Mouse (Mus musculus) embryonic facial prominence, embryonic 12.5 days (tissue): ENCODE data around the gene Fut11. TPM values are rescaled to one million over a fixed set of nuclear protein-coding genes. Genes with fewer than 3 reads are reported as not detected.

Experiments used
- ATAC-seq: fragments of 200-750 bp; cut with Nextera tagmentation; 2 replicates; pipeline ENCODE4 v1.8.0; 2017; ENCODE audit not compliant: insufficient number of reproducible peaks, insufficient read depth, low FRiP score, low TSS enrichment
- H3K27ac ChIP-seq: fragments of 300-500 bp; sonication (generic); 2 replicates; pipeline ENCODE4 v1.5.1; 2016; ENCODE audit warnings: mild to moderate bottlenecking
- H3K27me3 ChIP-seq: fragments of 300-500 bp; sonication (generic); 2 replicates; pipeline ENCODE4 v1.6.1; 2016; ENCODE audit warnings: mild to moderate bottlenecking, moderate library complexity
- H3K36me3 ChIP-seq: fragments of 300-500 bp; sonication (generic); 2 replicates; pipeline ENCODE4 v1.6.1; 2016; ENCODE audit warnings: mild to moderate bottlenecking
- H3K4me1 ChIP-seq: fragments of 300-500 bp; sonication (generic); 2 replicates; pipeline ENCODE4 v1.6.1; 2016
- H3K4me2 ChIP-seq: fragments of 300-500 bp; sonication (generic); replicated peaks from 2 replicates; pipeline ENCODE4 v1.6.1; 2016; ENCODE audit warnings: mild to moderate bottlenecking, moderate library complexity
- H3K4me3 ChIP-seq: fragments of 300-500 bp; sonication (generic); 2 replicates; pipeline ENCODE4 v1.5.1; 2016; ENCODE audit warnings: mild to moderate bottlenecking
- H3K9ac ChIP-seq: fragments of 300-500 bp; sonication (generic); 2 replicates; pipeline ENCODE4 v1.6.1; 2016; ENCODE audit warnings: mild to moderate bottlenecking, moderate library complexity
- H3K9me3 ChIP-seq: fragments of 300-500 bp; sonication (generic); 2 replicates; pipeline ENCODE4 v1.6.1; 2016; ENCODE audit warnings: mild to moderate bottlenecking, moderate library complexity
- WGBS: fragments of 180-500 bp; shearing (Covaris S2); methylation state at CpG from one replicate; pipeline ENCODE4 v1.1.7; 2016; 5-methylcytosine and 5-hydroxymethylcytosine counted together
- microRNA-seq: library from miRNA; unstranded; fragments of <30 nt; microRNA quantifications from one replicate; pipeline ENCODE4, GENCODE M21; 2017
- polyA plus RNA-seq: library from polyadenylated mRNA; unstranded; fragments of >200 nt; fragmentation: Nextera tagmentation; extraction: Ambion mirVana; gene quantifications from 2 replicates; pipeline ENCODE4 v1.2.1, GENCODE M21; 2016

Gene Fut11
- polyA plus RNA-seq, 1 experiment from 2014 or later: 29.3 TPM

- Histone ChIP-seq H3K27ac (0 out of 2 replicates have a peak overlapping the region, but pooled peaks have one; percentile 13), H3K9me3 (no peaks in the 10 kb centered on the region), H3K4me2 (no peak overlapping the region), H3K27me3 (no peaks in the 10 kb centered on the region), H3K36me3 (peaks cover 74% of the 10 kb centered on the region), H3K4me3 (no peak overlapping the region), H3K4me1 (peaks cover 3% of the 10 kb centered on the region), H3K9ac (no peak overlapping the region)
- no peak for ATAC-seq
- WGBS: 82% methylated on average over 9 of the region's 9 CpGs
These were observed 46.5 kb downstream of the Fut11 start for GRCm38 (mm10) chr14:20741301-20741700.

GRCm38 (mm10) chr14:20743614-20744013, 48.8 kb downstream of the Fut11 start:
- Histone ChIP-seq H3K27me3 (no peaks in the 10 kb centered on the region), H3K4me3 (no peak overlapping the region), H3K36me3 (peaks cover 73% of the 10 kb centered on the region), H3K4me1 (peaks cover 3% of the 10 kb centered on the region), H3K9ac (no peak overlapping the region), H3K4me2 (no peak overlapping the region), H3K27ac (no peak overlapping the region), H3K9me3 (no peaks in the 10 kb centered on the region)
- 82% methylated on average over 3 of the region's 3 CpGs for whole genome bisulfite sequencing
- ATAC-seq: no peak

- H3K4me3 ChIP-seq: no peak overlapping the region
- H3K27me3 ChIP-seq: no peaks in the 10 kb centered on the region
- no peak overlapping the region for H3K9ac ChIP-seq
- H3K36me3 ChIP-seq: peaks cover 47% of the 10 kb centered on the region
- H3K4me2 ChIP-seq: no peak overlapping the region
- H3K9me3 ChIP-seq: no peaks in the 10 kb centered on the region
- no peaks in the 10 kb centered on the region for H3K4me1 ChIP-seq
- ATAC-seq: no peak
- 83% methylated on average over 3 of the region's 3 CpGs for WGBS
- H3K27ac ChIP-seq: no peak overlapping the region
These were observed 52.2 kb downstream of the Fut11 start for GRCm38 (mm10) chr14:20746935-20747334.

GRCm38 (mm10) chr14:20748388-20748787, 53.6 kb downstream of the Fut11 start:
- peaks cover 40% of the 10 kb centered on the region for H3K36me3 ChIP-seq
- 51% methylated on average over 4 of the region's 4 CpGs for WGBS
- no peak for ATAC-seq

GRCm38 (mm10) chr14:20749494-20750051, 54.8 kb downstream of the Fut11 start:
- Histone ChIP-seq H3K4me1 (no peaks in the 10 kb centered on the region), H3K9me3 (no peaks in the 10 kb centered on the region), H3K27me3 (no peaks in the 10 kb centered on the region), H3K4me2 (no peak overlapping the region), H3K9ac (no peak overlapping the region), H3K36me3 (peaks cover 39% of the 10 kb centered on the region), H3K4me3 (no peak overlapping the region), H3K27ac (no peak overlapping the region)
- 85% methylated on average over 4 of the region's 4 CpGs for WGBS
- ATAC-seq: no peak

More at GRCm38 (mm10) chr14:20748388-20748787, 53.6 kb downstream of the Fut11 start:
- Histone ChIP-seq H3K4me3 (no peak overlapping the region), H3K9me3 (no peaks in the 10 kb centered on the region), H3K4me2 (no peak overlapping the region), H3K9ac (no peak overlapping the region), H3K4me1 (no peaks in the 10 kb centered on the region), H3K27ac (no peak overlapping the region), H3K27me3 (no peaks in the 10 kb centered on the region)

- ATAC-seq: no peak
- no peak overlapping the region for H3K4me3 ChIP-seq
These were observed 55.7 kb downstream of the Fut11 start for GRCm38 (mm10) chr14:20750503-20750902.

More at GRCm38 (mm10) chr14:20750503-20750902, 55.7 kb downstream of the Fut11 start:
- Histone ChIP-seq H3K4me1 (no peaks in the 10 kb centered on the region), H3K36me3 (peaks cover 38% of the 10 kb centered on the region), H3K9ac (no peak overlapping the region), H3K27ac (no peak overlapping the region), H3K4me2 (no peak overlapping the region), H3K27me3 (no peaks in the 10 kb centered on the region), H3K9me3 (no peaks in the 10 kb centered on the region)
- 83% methylated on average over 5 of the region's 5 CpGs for WGBS

Small RNAs within 50 kb of the gene (microRNA-seq; reads per million reads assigned to microRNA genes)
- gene Mir6946: 1.6 reads per million

Other genes starting within 250 kb of the Fut11 start
- 0.18 and 0.67 TPM in 2 replicates for gene Cfap70, start 242.7 kb upstream of the Fut11 start, polyA plus RNA-seq
- gene Anxa7, start 214.8 kb upstream of the Fut11 start, polyA plus RNA-seq: 30.8 and 34.0 TPM in 2 replicates
- 1.4 and 1.6 TPM in 2 replicates for gene Mss51, start 198.1 kb upstream of the Fut11 start, polyA plus RNA-seq
- gene Ppp3cb, start 148.4 kb upstream of the Fut11 start, polyA plus RNA-seq: 59.5 and 62.4 TPM in 2 replicates
- 10.6 and 11.1 TPM in 2 replicates for gene Usp54, start 53.9 kb upstream of the Fut11 start, polyA plus RNA-seq
- gene Myoz1, start 38.4 kb upstream of the Fut11 start, polyA plus RNA-seq: 0.45 and 0.63 TPM in 2 replicates
- gene Synpo2l, start 26.6 kb upstream of the Fut11 start, polyA plus RNA-seq: 6.7 and 8.6 TPM in 2 replicates
- gene Sec24c, start 20.7 kb upstream of the Fut11 start, polyA plus RNA-seq: 97.3 and 100 TPM in 2 replicates
- gene Chchd1, start 8.0 kb downstream of the Fut11 start, polyA plus RNA-seq: 233 and 238 TPM in 2 replicates
- gene Zswim8, start 12.6 kb downstream of the Fut11 start, polyA plus RNA-seq: 45.8 and 49.1 TPM in 2 replicates
- 34.7 and 35.1 TPM in 2 replicates for gene Ndst2, start 39.6 kb downstream of the Fut11 start, polyA plus RNA-seq
- gene Camk2g, start 99.1 kb downstream of the Fut11 start, polyA plus RNA-seq: 68.7 and 76.5 TPM in 2 replicates
- gene Plau, start 141.7 kb downstream of the Fut11 start, polyA plus RNA-seq: 0.99 and 1.2 TPM in 2 replicates
- 45.3 and 49.9 TPM in 2 replicates for gene Vcl, start 234.4 kb downstream of the Fut11 start, polyA plus RNA-seq